Mouse (Mus musculus): ENCODE measurements at regions not wholly inside any gene's neighbourhood (a gene's known extent, or its start where the extent isn't known, plus 50 kb on each side); places are given as distances from the start of the nearest gene placed in this dataset.

- TF ChIP-seq CTCF (IDR thresholded peaks at IDR 0.05; ENCODE audit: borderline replicate concordance, insufficient read depth, low read length) = no peak
- TF ChIP-seq POLR2A (IDR thresholded peaks at IDR 0.05; ENCODE audit: low read depth, low read length) = no peak
Observed at GRCm38 (mm10) chr7:73881252-73882042, 132.0 kb downstream of the St8sia2 start.
